Mouse (Mus musculus): ENCODE results near the gene Rnf126.

DNA sequence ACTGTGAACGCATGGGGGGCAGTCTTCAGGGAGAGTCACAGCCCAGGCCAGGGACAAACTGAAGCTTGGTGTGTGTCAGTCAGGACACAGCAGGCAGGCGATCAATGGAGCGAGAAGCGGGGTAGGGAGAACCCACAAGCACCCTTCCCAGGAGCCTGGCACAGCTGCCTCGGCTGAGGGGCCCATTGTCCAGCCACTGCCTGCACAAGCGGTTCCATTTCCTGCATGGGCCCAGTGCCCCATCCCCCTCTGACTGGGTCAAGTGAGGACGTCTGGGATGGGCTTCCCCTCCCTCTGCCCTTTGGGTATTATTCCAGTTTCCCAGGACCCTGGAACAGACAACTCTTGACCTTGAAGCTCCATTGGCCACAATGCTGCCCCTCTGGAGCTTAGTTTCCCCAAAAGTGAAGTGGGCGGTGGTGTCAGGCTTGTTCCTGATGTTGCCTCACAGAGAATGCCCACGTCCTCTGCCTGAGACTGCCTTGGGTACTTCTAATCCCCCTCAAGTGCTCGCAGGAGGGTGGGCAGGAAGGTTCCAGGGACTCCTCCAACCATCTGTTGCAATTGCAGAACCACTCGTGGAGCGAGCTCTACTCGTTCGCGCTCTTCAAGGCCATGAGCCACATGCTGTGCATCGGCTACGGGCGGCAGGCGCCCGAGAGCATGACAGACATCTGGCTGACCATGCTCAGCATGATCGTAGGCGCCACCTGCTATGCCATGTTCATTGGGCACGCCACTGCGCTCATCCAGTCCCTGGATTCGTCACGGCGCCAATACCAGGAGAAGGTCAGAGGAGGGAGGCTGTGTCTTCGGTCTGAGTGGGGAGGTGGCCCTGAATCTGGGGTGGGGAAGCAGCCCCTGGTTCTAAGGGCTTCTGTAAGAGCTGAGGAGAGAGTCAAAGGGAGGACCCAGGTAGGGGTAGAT is 38.2 kb downstream of the Rnf126 start:
- TF ChIP-seq CTCF (IDR thresholded peaks at IDR 0.05) (no peak), EP300 (IDR thresholded peaks at IDR 0.05) (no peak)

All from lung, postnatal 0 days (tissue).